Mouse (Mus musculus): Measurements from ENCODE around the gene Prpf38b. TPM values are rescaled to one million over a fixed set of nuclear protein-coding genes. Genes with fewer than 3 reads are reported as not detected.

Prpf38b gene
- 112 and 113 TPM in 2 replicates for polyA plus RNA-seq (2011; ENCODE audit: insufficient read depth, insufficient read length, low read depth, missing spikeins)

DNA sequence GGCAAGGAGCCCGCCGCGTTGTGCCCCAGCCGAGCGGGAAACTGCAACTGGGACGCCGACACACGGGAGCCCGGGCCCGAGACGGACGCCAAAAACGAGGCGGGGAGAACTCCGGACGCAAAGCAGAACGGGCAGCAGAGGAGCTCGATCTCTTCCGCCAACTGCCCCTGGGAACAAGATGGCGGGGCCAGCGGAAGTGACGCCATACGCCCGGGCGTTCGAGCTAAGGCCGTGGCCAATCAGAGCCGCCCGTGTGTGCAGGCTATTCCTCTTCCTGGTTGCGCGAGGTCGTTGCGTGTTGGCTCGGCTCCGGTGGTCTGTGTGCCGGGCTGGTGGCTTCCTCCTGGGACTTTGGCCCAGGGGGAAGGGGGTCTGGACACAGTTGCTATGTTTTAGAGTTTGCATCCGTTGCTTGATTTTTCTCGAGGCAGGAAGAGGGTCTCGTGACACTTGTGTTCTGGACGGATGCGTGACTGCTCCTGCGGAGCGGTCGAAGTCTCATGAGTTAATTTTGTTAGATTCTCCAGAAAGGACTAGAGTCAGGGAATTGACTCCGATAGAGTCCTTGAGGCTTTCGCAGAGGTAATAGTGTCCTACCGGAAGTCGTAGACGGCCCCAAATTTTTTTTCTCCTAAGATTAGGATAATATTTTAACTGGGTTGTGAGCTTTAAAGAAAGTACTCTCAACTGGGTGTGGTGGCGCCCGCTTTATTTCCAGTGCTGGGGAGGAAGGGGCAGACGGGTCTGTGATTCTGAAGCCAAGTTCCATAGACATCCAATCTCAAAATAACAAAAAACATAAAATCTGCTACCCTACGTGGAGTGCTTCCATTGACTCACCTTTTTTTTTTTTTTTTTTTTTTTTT lies at the start of gene Prpf38b:
Gene Prpf38b, minus strand, starts transcription at position 180 of the 866 bp plus-strand sequence.
- peaks cover 20% of the 10 kb centered on the region for H3K36me3 ChIP-seq (ENCODE audit: control insufficient read depth, insufficient read depth, low read length, poor library complexity, severe bottlenecking)
- no peaks in the 10 kb centered on the region for H3K9me3 ChIP-seq (replicated peaks; ENCODE audit: control insufficient read depth, insufficient read depth, low read length, poor library complexity, severe bottlenecking)
- H3K9ac ChIP-seq (ENCODE audit: low read depth, poor library complexity, severe bottlenecking), result peak within 1 kb of the TSS; percentile 84
- TF ChIP-seq POLR2A (IDR thresholded peaks at IDR 0.05; ENCODE audit: insufficient read depth, low read length) (peak; percentile 84), EP300 (IDR thresholded peaks at IDR 0.05; ENCODE audit: insufficient read depth, low read depth, low read length) (no peak)
- H3K4me1 ChIP-seq (ENCODE audit: control insufficient read depth, insufficient read depth, low read length), result no peaks in the 10 kb centered on the region
- peak within 1 kb of the TSS; percentile 67 for H3K27ac ChIP-seq (ENCODE audit: insufficient read depth, low read length)
- H3K27me3 ChIP-seq (ENCODE audit: control insufficient read depth, insufficient read depth, low read length, poor library complexity, severe bottlenecking), result no peaks in the 10 kb centered on the region
- peak within 1 kb of the TSS; percentile 91 for H3K4me3 ChIP-seq (ENCODE audit: low read depth, low read length)

DNA sequence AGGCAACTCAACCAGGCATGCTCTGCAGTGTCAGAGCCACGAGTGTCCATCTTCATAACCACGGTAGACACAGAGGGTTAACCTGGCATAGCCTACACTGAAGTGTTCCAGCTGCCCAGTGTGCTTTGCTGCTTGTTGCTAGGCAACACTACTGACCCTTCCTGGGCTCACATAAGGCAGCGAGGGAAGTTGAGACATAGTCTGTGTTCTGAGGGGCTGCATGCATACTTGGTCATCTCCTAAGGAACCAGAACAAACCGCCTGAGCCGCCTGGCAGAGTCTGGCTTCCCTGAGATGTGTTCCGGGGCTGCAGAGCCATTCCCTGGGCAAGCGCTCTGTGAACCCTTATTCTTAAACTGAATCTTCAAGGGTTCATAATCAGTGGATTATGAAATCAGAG lies 49.7 kb upstream of the Prpf38b start:
- no peaks in the 10 kb centered on the region for H3K9me3 ChIP-seq (replicated peaks; ENCODE audit: control insufficient read depth, insufficient read depth, low read length, poor library complexity, severe bottlenecking)
- no peaks in the 10 kb centered on the region for H3K4me1 ChIP-seq (ENCODE audit: control insufficient read depth, insufficient read depth, low read length)
- no peaks in the 10 kb centered on the region for H3K36me3 ChIP-seq (ENCODE audit: control insufficient read depth, insufficient read depth, low read length, poor library complexity, severe bottlenecking)
- H3K27ac ChIP-seq (ENCODE audit: insufficient read depth, low read length), result no peak overlapping the region
- TF ChIP-seq CTCF (IDR thresholded peaks at IDR 0.05; ENCODE audit: low read depth, low read length), result no peak
- no peak for TF ChIP-seq EP300 (IDR thresholded peaks at IDR 0.05; ENCODE audit: insufficient read depth, low read depth, low read length)
- TF ChIP-seq POLR2A (IDR thresholded peaks at IDR 0.05; ENCODE audit: insufficient read depth, low read length), result no peak
- 0 out of 2 replicates have a peak overlapping the region, but pooled peaks have one; percentile 2 for H3K4me3 ChIP-seq (ENCODE audit: low read depth, low read length)
- no peaks in the 10 kb centered on the region for H3K27me3 ChIP-seq (ENCODE audit: control insufficient read depth, insufficient read depth, low read length, poor library complexity, severe bottlenecking)
- no peak overlapping the region for H3K9ac ChIP-seq (ENCODE audit: low read depth, poor library complexity, severe bottlenecking)

DNA sequence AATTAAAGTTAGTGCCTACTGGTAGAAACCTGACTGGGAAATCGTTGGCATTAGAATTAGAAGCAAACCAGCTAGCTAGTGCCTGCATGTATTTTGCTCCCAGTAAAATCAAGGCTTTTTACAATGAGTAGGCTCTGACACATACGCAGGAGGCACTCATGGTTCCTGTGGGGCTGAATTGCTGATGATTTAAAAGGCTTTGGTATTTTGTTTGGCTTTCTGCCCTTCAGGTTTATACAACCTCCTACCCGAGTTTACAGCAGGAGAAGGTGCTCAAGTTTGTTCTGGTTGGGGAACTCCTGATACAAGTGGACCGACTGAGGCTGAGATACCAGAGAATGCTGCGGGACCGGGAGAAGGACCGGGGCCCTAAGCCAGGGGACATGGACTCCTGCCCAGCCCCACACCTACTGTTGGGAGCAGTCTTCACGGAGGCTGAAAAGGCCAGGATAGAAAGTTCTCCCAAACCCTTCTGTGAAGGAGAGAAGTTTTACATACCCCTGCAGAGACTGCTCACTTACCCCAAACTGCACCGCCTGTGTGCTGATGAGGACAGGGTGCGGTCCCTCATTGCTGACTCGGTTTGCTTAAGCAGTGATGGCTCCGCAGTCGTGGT lies 48.3 kb upstream of the Prpf38b start:
- no peak overlapping the region for H3K9ac ChIP-seq (ENCODE audit: low read depth, poor library complexity, severe bottlenecking)
- H3K9me3 ChIP-seq (replicated peaks; ENCODE audit: control insufficient read depth, insufficient read depth, low read length, poor library complexity, severe bottlenecking), result no peaks in the 10 kb centered on the region
- no peaks in the 10 kb centered on the region for H3K36me3 ChIP-seq (ENCODE audit: control insufficient read depth, insufficient read depth, low read length, poor library complexity, severe bottlenecking)
- TF ChIP-seq EP300 (IDR thresholded peaks at IDR 0.05; ENCODE audit: insufficient read depth, low read depth, low read length) (no peak), POLR2A (IDR thresholded peaks at IDR 0.05; ENCODE audit: insufficient read depth, low read length) (no peak), CTCF (IDR thresholded peaks at IDR 0.05; ENCODE audit: low read depth, low read length) (no peak)
- no peak overlapping the region for H3K27ac ChIP-seq (ENCODE audit: insufficient read depth, low read length)
- no peaks in the 10 kb centered on the region for H3K27me3 ChIP-seq (ENCODE audit: control insufficient read depth, insufficient read depth, low read length, poor library complexity, severe bottlenecking)
- no peaks in the 10 kb centered on the region for H3K4me1 ChIP-seq (ENCODE audit: control insufficient read depth, insufficient read depth, low read length)
- no peak overlapping the region for H3K4me3 ChIP-seq (ENCODE audit: low read depth, low read length)

DNA sequence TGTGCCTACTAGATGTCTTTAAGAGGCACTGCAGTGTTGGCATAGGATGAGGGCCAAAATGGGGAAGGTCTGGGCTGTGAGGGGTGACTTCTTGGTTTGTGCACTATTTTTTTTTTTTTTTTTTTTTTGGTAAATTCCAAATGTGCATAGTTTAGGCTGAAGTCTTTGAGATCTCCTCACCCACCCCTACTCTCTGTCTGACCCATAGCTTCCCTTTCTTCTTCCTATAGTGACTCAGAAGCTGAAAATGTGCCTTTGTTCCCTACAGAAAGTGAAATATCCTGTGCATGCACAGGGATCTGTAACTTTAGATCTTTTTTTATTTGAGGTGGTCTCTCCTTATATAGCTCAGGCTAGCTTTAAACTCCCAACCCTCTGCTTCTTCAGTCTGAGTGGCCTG lies 46.4 kb upstream of the Prpf38b start:
- no peaks in the 10 kb centered on the region for H3K9me3 ChIP-seq (replicated peaks; ENCODE audit: control insufficient read depth, insufficient read depth, low read length, poor library complexity, severe bottlenecking)
- no peak overlapping the region for H3K4me3 ChIP-seq (ENCODE audit: low read depth, low read length)
- no peaks in the 10 kb centered on the region for H3K36me3 ChIP-seq (ENCODE audit: control insufficient read depth, insufficient read depth, low read length, poor library complexity, severe bottlenecking)
- H3K27ac ChIP-seq (ENCODE audit: insufficient read depth, low read length), result no peak overlapping the region
- H3K9ac ChIP-seq (ENCODE audit: low read depth, poor library complexity, severe bottlenecking), result no peak overlapping the region
- H3K27me3 ChIP-seq (ENCODE audit: control insufficient read depth, insufficient read depth, low read length, poor library complexity, severe bottlenecking), result no peaks in the 10 kb centered on the region
- TF ChIP-seq POLR2A (IDR thresholded peaks at IDR 0.05; ENCODE audit: insufficient read depth, low read length) (no peak), EP300 (IDR thresholded peaks at IDR 0.05; ENCODE audit: insufficient read depth, low read depth, low read length) (no peak), CTCF (IDR thresholded peaks at IDR 0.05; ENCODE audit: low read depth, low read length) (no peak)
- no peaks in the 10 kb centered on the region for H3K4me1 ChIP-seq (ENCODE audit: control insufficient read depth, insufficient read depth, low read length)

DNA sequence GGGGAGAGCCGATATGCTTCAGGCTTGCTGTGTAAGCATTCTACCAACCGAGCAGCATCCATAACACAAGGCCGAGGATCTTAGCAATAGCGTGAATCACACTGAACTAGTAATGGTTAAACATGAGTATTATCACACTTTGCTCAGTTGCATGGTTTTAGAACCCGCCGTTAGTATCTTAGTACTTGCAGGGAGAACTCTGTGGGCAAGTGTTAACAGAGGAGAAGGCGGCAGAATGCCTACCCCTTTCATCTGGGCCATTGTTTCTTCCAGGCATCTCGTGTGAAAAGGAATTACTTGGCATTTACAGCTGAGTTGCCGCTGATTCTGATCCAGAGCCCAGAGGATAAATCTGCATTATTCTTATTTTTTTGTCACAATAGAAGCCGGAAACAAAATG lies 29.5 kb upstream of the Prpf38b start:
- Histone ChIP-seq H3K27me3 (ENCODE audit: control insufficient read depth, insufficient read depth, low read length, poor library complexity, severe bottlenecking) (peaks cover 11% of the 10 kb centered on the region), H3K4me3 (ENCODE audit: low read depth, low read length) (no peak overlapping the region), H3K27ac (ENCODE audit: insufficient read depth, low read length) (no peak overlapping the region), H3K4me1 (ENCODE audit: control insufficient read depth, insufficient read depth, low read length) (no peaks in the 10 kb centered on the region), H3K9ac (ENCODE audit: low read depth, poor library complexity, severe bottlenecking) (no peak overlapping the region), H3K9me3 (replicated peaks; ENCODE audit: control insufficient read depth, insufficient read depth, low read length, poor library complexity, severe bottlenecking) (peaks cover 14% of the 10 kb centered on the region), H3K36me3 (ENCODE audit: control insufficient read depth, insufficient read depth, low read length, poor library complexity, severe bottlenecking) (no peaks in the 10 kb centered on the region)
- TF ChIP-seq POLR2A (IDR thresholded peaks at IDR 0.05; ENCODE audit: insufficient read depth, low read length) (no peak), CTCF (IDR thresholded peaks at IDR 0.05; ENCODE audit: low read depth, low read length) (no peak), EP300 (IDR thresholded peaks at IDR 0.05; ENCODE audit: insufficient read depth, low read depth, low read length) (no peak)
